In genomic region chr3:115631573-115632416, GRCm38 (mm10) we compare ENCODE assay signal across 13 mouse cellular contexts.
DNase-seq lines count a peak whose midpoint lies in the region; ATAC-seq and TF ChIP-seq lines count a peak whose summit lies in the region.
"Had no signal": no experiment of that assay in that cellular context is flagged by ENCODE, and none has a peak within 500 bp of the region (broad histone marks: within the 10 kb centered on the region; RNA-seq: fewer than 3 reads in every experiment).

No protein-coding gene starts in this region.

- H3K9me3 ChIP-seq in hindbrain, embryonic 10.5 days = no peaks in the 10 kb centered on the region
- H3K9me3 ChIP-seq in midbrain, embryonic 11.5 days (ENCODE audit: control insufficient read depth, low read length) = no peaks in the 10 kb centered on the region
- no peaks in the 10 kb centered on the region for H3K9me3 ChIP-seq in intestine, postnatal 0 days (ENCODE audit: control insufficient read depth)
- H3K9me3 ChIP-seq: embryonic facial prominence, embryonic 13.5 days; heart, embryonic 15.5 days; kidney, embryonic 15.5 days had no signal

- H3K36me3 ChIP-seq in hindbrain, embryonic 10.5 days = no peaks in the 10 kb centered on the region
- no peaks in the 10 kb centered on the region for H3K36me3 ChIP-seq in midbrain, embryonic 11.5 days (ENCODE audit: control insufficient read depth, insufficient read depth, low read length)
- H3K36me3 ChIP-seq in intestine, postnatal 0 days (ENCODE audit: control insufficient read depth, insufficient read depth) = no peaks in the 10 kb centered on the region
- H3K36me3 ChIP-seq: embryonic facial prominence, embryonic 13.5 days; heart, embryonic 15.5 days; kidney, embryonic 15.5 days had no signal

- H3K4me3 ChIP-seq in hindbrain, embryonic 10.5 days = no peak overlapping the region
- H3K4me3 ChIP-seq in midbrain, embryonic 11.5 days (ENCODE audit: low read depth, low read length) = no peak overlapping the region
- no peak overlapping the region for H3K4me3 ChIP-seq in intestine, postnatal 0 days (ENCODE audit: low read depth, low read length)
- H3K4me3 ChIP-seq in lung, adult 2 months (replicated peaks; ENCODE audit: extremely low read depth, low read depth, low read length) = no peak overlapping the region
- H3K4me3 ChIP-seq: embryonic facial prominence, embryonic 13.5 days; gastrocnemius, adult 2 months; heart, embryonic 15.5 days; kidney, embryonic 15.5 days had no signal

- no peak overlapping the region for H3K9ac ChIP-seq in midbrain, embryonic 11.5 days (ENCODE audit: low read length)
- H3K9ac ChIP-seq in intestine, postnatal 0 days (ENCODE audit: low read depth, low read length) = no peak overlapping the region
- H3K9ac ChIP-seq: embryonic facial prominence, embryonic 13.5 days; heart, embryonic 15.5 days; kidney, embryonic 15.5 days had no signal

- peak; percentile 94 for ATAC-seq in midbrain, embryonic 11.5 days (ENCODE audit: low FRiP score)
- ATAC-seq in intestine, postnatal 0 days = no peak

- H3K27ac ChIP-seq in hindbrain, embryonic 10.5 days = peak overlapping the region; percentile 81
- peak overlapping the region; percentile 17; the same call in 1 of the 2 replicates for H3K27ac ChIP-seq in midbrain, embryonic 11.5 days (ENCODE audit: low read depth, low read length)
- H3K27ac ChIP-seq in intestine, postnatal 0 days (ENCODE audit: low read depth, low read length) = no peak overlapping the region
- H3K27ac ChIP-seq: embryonic facial prominence, embryonic 13.5 days; gastrocnemius, adult 2 months; heart, embryonic 15.5 days; kidney, embryonic 15.5 days had no signal

- H3K4me2 ChIP-seq in midbrain, embryonic 11.5 days = no peak overlapping the region
- no peak overlapping the region for H3K4me2 ChIP-seq in intestine, postnatal 0 days (replicated peaks; ENCODE audit: low read depth)
- H3K4me2 ChIP-seq: embryonic facial prominence, embryonic 13.5 days; heart, embryonic 15.5 days; kidney, embryonic 15.5 days had no signal

- no peaks in the 10 kb centered on the region; the same call in 1 of the 2 replicates for H3K27me3 ChIP-seq in hindbrain, embryonic 10.5 days (ENCODE audit: insufficient read depth, poor library complexity, severe bottlenecking)
- H3K27me3 ChIP-seq in midbrain, embryonic 11.5 days (ENCODE audit: control insufficient read depth, insufficient read depth, low read length) = no peaks in the 10 kb centered on the region
- H3K27me3 ChIP-seq in intestine, postnatal 0 days (replicated peaks; ENCODE audit: control insufficient read depth, insufficient read depth, low read length) = no peaks in the 10 kb centered on the region
- H3K27me3 ChIP-seq: embryonic facial prominence, embryonic 13.5 days; heart, embryonic 15.5 days; kidney, embryonic 15.5 days had no signal

- intact Hi-C loops in heart, postnatal 10 days (cut with DNase I) = no loop called here

- no peak for TF ChIP-seq POLR2A in lung, adult 2 months (IDR thresholded peaks at IDR 0.05; ENCODE audit: borderline replicate concordance, extremely low read depth, low read depth, low read length)

- H3K4me1 ChIP-seq in hindbrain, embryonic 10.5 days (replicated peaks) = peaks cover 19% of the 10 kb centered on the region
- peaks cover 7% of the 10 kb centered on the region for H3K4me1 ChIP-seq in midbrain, embryonic 11.5 days (ENCODE audit: control insufficient read depth, insufficient read depth, low read length)
- no peaks in the 10 kb centered on the region for H3K4me1 ChIP-seq in intestine, postnatal 0 days (replicated peaks; ENCODE audit: control insufficient read depth, insufficient read depth, low read length)
- no peaks in the 10 kb centered on the region for H3K4me1 ChIP-seq in lung, adult 2 months (ENCODE audit: control insufficient read depth, insufficient read depth, low read length)
- H3K4me1 ChIP-seq: embryonic facial prominence, embryonic 13.5 days; kidney, embryonic 15.5 days had no signal

- 64% methylated on average over 17 of the region's 17 CpGs for WGBS in hindbrain, embryonic 10.5 days
- WGBS in midbrain, embryonic 11.5 days = 60% methylated on average over 17 of the region's 17 CpGs
- WGBS in intestine, postnatal 0 days = 88% methylated on average over 17 of the region's 17 CpGs
- WGBS in lung, adult 2 months = 87% methylated on average over 17 of the region's 17 CpGs

- DNase-seq in heart, adult 11 months = peak; percentile 85
- DNase-seq in heart, postnatal 10 days = no peak
- DNase-seq in embryo, embryonic 10 days (ENCODE audit: low spot score) = peak; percentile 43
- DNase-seq in hindbrain, embryonic 10.5 days (ENCODE audit: low spot score) = peak; percentile 30
- DNase-seq in midbrain, embryonic 11.5 days (ENCODE audit: low spot score, missing footprints) = peak; percentile 91
- no peak for DNase-seq in lung, adult 2 months
- DNase-seq in urinary bladder, adult 18-20 months (ENCODE audit: low spot score in 2 of 2) = no peak
- DNase-seq: gastrocnemius, adult 2 months; lung, postnatal 14 days had no signal

- TF ChIP-seq CTCF in intestine, postnatal 0 days (IDR thresholded peaks at IDR 0.05; ENCODE audit: low read depth) = no peak
- no peak for TF ChIP-seq CTCF in lung, adult 2 months (IDR thresholded peaks at IDR 0.05; ENCODE audit: insufficient read depth, low read length)

Comparison
In these comparisons a context has a peak if more than half of its experiments do, and no peak if none do; other contexts are left out.
1. DNase-seq: peak in heart, adult 11 months (single experiment), embryo, embryonic 10 days (single experiment), hindbrain, embryonic 10.5 days (single experiment) and midbrain, embryonic 11.5 days (single experiment); none in heart, postnatal 10 days (0 of 2), lung, adult 2 months (single experiment) and urinary bladder, adult 18-20 months (0 of 2).